Mouse (Mus musculus): ENCODE measurements around the gene Map2k7. TPM values are rescaled to one million over a fixed set of nuclear protein-coding genes. Genes with fewer than 3 reads are reported as not detected.

The Map2k7 gene
- 7.6 TPM for polyA plus RNA-seq (2014; fragmentation: Illumina TruSeq; extraction: RNeasy Lipid Tissue Mini Kit (QIAGEN cat#74804))

GRCm38 (mm10) chr8:4238434-4239192 is at the start of gene Map2k7, which contains the start of gene Gm49320:
Gene Map2k7, plus strand, starts transcription at chr8:4238740.
Gene Gm49320, plus strand, starts transcription at chr8:4238865.

DNA sequence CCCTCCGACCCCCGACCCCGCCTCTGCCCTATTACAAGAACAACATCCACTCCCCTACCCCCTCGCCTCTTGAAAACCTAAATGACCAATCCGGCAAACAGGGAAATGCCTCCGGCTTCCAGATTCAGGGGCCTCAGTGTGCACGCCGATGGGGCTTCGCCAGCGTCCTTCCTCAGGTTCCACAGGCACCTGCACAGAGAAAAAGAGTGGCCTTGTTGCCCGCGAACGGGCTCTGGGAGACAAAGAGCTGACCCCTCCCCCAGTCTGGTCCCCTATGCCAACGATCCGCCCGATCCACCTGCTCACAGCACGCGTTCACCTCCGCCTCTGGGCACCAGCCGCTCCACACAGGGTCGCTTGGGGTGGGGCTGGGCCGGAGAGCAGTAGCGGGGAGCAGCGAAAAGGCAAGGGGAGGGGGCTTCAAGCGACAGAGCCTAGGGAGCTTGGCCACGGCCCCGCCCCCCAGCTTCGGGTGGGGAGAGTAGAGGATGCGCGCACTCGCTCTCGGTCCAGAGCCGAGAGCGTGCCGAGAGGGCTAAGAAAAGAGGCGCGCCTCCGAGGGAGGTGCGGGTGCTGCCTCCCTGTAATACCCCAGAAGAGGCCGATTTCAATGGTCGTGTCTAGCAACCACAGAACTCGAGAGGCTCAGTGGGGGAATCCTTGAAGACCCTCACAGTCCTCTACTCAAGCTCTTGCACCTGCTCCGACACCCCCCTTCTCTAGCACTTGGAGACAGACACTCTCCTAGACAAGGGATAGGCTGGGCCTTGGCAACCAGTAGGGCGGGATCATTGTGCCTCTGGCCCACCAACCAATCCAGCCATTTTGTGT is 21.5 kb upstream of the Map2k7 start, which contains the start of gene Prr36:
TSS of gene Prr36 (minus strand) at position 669 of the 831 bp plus-strand sequence.

GRCm38 (mm10) chr8:4226739-4227347 is 11.7 kb upstream of the Map2k7 start, which contains the start of gene Lrrc8e:
Gene Lrrc8e, plus strand, starts transcription at chr8:4226827.

DNA sequence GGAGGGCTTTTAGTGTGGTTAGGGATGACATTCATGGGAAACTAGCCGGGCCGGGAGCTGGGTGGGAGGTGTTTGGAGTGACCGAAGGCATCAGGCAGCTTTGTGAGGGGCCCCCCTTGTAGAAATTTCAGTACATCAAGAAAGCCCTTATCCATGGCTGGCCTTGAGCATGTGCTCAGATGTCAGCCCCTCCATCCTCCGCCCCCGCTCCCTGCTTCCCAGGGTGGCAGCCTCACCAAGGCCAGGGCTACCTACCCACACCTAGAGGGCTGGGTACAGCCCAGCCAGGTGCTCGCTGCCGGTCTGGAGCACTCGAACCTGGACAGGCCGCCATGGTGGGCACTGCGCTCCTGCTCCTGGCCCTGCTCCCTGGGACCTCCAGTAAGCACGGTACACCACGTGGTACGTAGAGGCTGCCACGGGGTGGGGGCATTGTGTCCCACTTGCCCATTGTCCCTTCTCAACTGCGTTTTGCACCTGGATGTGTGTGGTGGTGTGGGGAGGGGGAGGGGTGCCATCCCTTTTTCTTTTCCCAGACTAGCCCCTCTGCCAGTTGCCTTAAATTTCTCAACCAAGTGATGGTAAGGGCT is 9.5 kb downstream of the Map2k7 start, which contains the start of gene Tgfbr3l:
TSS of gene Tgfbr3l (plus strand) at position 264 of the 590 bp plus-strand sequence.

GRCm38 (mm10) chr8:4252934-4253841 is 14.6 kb downstream of the Map2k7 start, which contains the start of gene Snapc2:
Gene Snapc2, plus strand, starts transcription at chr8:4253080.

DNA sequence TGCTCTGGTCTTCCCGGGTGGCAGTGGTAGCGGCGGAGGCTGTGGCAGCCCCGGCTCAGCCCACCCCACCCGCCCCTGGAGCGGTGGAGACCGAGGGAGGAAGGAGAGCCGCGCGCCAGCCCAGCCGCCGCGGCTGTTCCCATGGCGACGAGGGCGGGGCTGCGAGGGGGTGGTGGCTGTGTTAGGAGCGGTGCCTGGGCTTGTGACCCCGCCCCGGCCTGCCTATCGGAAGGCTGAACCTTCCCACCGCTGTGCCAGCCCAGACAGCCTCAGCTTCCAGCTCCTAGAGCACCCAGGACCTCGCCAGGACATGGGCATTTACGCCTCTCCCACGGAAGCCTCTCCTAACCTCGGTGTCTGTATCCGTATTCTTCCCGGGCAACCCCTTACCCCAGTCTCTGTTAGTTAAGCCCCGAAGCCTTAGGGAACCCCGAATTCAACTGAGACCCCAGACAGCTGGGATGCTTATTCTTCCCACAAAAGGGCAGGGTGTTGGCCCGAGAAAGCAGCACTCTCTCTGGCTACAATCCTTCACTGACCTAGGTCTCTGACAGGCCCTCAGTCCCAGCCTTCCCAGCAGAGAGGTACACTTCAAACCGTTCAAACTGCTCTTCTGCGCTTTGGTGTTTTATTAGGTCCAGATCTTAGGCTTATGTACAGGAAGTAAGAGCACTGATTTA is 20.7 kb downstream of the Map2k7 start, which contains the start of gene Ctxn1:
TSS of gene Ctxn1 (minus strand) at position 150 of the 680 bp plus-strand sequence.

DNA sequence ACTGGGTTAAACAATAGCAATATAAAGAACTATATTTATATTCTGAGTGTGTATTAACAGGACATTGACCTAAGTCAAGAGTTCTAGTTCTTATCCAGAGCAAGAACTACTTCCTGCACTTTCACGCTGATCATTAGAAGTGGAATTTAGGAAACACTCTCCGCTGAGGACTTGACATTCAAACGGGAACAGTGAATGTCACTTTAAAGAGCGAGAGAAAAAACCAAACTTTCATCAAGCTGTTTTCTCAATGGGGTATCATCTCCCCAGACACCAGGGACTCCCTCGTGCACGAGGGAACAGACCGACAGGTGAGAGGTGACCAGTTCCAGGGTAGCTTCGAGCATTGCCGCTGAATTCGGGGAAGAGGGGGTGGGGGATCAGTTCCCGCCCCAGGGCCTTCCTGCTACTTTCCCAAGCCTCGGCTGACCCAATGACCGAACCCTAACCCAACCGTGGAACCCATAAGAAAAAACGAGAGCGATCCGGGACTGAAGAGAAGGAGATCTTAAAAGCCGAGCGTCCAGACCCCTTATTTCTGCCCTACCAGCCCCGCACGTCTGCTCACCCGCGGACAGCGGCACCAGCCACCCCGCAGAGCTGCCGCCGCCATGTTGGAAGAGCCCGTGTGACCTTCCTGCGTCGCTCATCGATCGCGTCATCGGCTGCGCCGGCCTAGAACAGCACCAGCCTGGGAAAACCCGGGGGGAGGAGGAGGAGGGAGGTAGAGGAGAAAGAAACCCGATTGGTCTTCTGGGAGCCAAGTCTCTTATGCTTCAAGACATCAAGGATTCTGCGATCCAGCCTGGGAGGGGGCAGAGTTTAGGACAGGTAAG is 37.0 kb downstream of the Map2k7 start, which contains the start of gene Timm44:
TSS of gene Timm44 (minus strand) at position 639 of the 836 bp plus-strand sequence.

Other genes with a start within 250 kb of the Map2k7 start
- gene Cd209f, start 132.9 kb upstream of the Map2k7 start, polyA plus RNA-seq (2014; fragmentation: Illumina TruSeq; extraction: RNeasy Lipid Tissue Mini Kit (QIAGEN cat#74804)): 1.7 TPM
- not detected for gene Cd209g, start 104.6 kb upstream of the Map2k7 start, polyA plus RNA-seq (2014; fragmentation: Illumina TruSeq; extraction: RNeasy Lipid Tissue Mini Kit (QIAGEN cat#74804))
- gene Evi5l, start 72.2 kb upstream of the Map2k7 start, polyA plus RNA-seq (2014; fragmentation: Illumina TruSeq; extraction: RNeasy Lipid Tissue Mini Kit (QIAGEN cat#74804)): 2.3 TPM
- 1.0 TPM for gene Prr36, start 21.3 kb upstream of the Map2k7 start, polyA plus RNA-seq (2014; fragmentation: Illumina TruSeq; extraction: RNeasy Lipid Tissue Mini Kit (QIAGEN cat#74804))
- 4.1 TPM for gene Lrrc8e, start 11.9 kb upstream of the Map2k7 start, polyA plus RNA-seq (2014; fragmentation: Illumina TruSeq; extraction: RNeasy Lipid Tissue Mini Kit (QIAGEN cat#74804))
- not detected for gene Gm49320, start 125 bp downstream of the Map2k7 start, polyA plus RNA-seq (2014; fragmentation: Illumina TruSeq; extraction: RNeasy Lipid Tissue Mini Kit (QIAGEN cat#74804))
- 4.4 TPM for gene Tgfbr3l, start 9.5 kb downstream of the Map2k7 start, polyA plus RNA-seq (2014; fragmentation: Illumina TruSeq; extraction: RNeasy Lipid Tissue Mini Kit (QIAGEN cat#74804))
- gene Snapc2, start 14.3 kb downstream of the Map2k7 start, polyA plus RNA-seq (2014; fragmentation: Illumina TruSeq; extraction: RNeasy Lipid Tissue Mini Kit (QIAGEN cat#74804)): 3.2 TPM
- gene Ctxn1, start 20.5 kb downstream of the Map2k7 start, polyA plus RNA-seq (2014; fragmentation: Illumina TruSeq; extraction: RNeasy Lipid Tissue Mini Kit (QIAGEN cat#74804)): 5.4 TPM
- gene Timm44, start 37.2 kb downstream of the Map2k7 start, polyA plus RNA-seq (2014; fragmentation: Illumina TruSeq; extraction: RNeasy Lipid Tissue Mini Kit (QIAGEN cat#74804)): 134 TPM
- gene Ccl25, start 86.5 kb downstream of the Map2k7 start, polyA plus RNA-seq (2014; fragmentation: Illumina TruSeq; extraction: RNeasy Lipid Tissue Mini Kit (QIAGEN cat#74804)): 8.8 TPM
- 93.7 TPM for gene Elavl1, start 86.7 kb downstream of the Map2k7 start, polyA plus RNA-seq (2014; fragmentation: Illumina TruSeq; extraction: RNeasy Lipid Tissue Mini Kit (QIAGEN cat#74804))

Measured in ovary, adult 10 weeks (tissue).